Mouse (Mus musculus) forelimb bud, embryonic 11.5 days (tissue): ENCODE measurements around the gene Pttg1ip.

Experiments
- DNase-seq: peaks from one replicate; pipeline ENCODE4 v3.0.0-alpha.2; 2012; ENCODE audit warnings: low read depth, low spot score

Pttg1ip gene

DNA sequence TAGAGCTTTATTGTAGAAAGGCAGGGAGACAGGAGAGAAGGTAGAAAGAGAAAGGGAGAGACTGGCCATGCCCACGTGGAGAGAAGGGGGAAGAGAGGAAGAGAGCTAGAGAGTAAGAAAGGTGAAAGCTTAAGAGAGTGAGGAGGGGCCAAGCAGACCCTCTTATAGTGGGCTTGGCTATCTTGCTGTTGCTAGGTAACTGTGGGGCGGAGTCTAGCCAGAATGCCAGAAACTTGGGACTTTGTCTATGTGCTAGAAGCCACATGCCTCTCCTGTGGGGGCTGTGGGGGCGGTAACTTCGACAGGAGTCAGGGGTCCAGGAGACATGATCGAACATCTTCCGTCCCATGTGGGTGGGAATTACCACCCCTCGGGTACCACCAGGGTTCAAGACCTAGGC is 12.0 kb upstream of the Pttg1ip start:
- no peak for DNase-seq

DNA sequence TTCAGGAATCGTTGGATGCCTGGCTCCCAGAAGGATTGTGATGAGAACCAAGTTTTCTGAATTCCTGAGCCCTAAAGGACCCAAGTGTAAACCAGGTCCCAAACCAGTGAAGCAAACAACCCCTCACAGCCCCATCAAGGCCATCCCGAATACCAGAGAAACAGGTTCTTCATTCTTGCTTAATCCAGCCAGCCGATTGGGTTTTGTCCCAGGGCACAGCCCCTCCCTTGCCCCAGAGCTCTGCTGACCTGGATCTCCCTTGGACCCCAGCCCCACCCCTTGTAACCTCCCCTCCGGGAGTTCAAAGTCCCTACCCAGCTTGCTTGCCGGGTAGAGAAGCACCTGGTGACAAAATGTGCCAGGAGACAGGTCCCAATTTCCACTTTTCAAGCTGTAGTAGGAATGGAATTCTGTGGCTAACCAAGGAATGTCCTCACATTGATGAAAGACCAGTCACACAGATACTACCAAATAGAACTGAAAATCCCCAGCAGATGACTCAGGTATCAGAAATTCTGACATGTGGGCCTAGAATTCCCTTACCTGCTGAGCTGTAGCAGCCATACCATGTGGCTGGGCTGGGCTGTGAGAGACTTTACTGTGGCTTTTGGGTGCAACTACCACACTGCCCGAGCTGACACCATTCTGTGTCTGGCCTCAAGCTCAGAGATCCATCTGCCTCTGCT is 11.4 kb upstream of the Pttg1ip start:
- no peak for DNase-seq

DNA sequence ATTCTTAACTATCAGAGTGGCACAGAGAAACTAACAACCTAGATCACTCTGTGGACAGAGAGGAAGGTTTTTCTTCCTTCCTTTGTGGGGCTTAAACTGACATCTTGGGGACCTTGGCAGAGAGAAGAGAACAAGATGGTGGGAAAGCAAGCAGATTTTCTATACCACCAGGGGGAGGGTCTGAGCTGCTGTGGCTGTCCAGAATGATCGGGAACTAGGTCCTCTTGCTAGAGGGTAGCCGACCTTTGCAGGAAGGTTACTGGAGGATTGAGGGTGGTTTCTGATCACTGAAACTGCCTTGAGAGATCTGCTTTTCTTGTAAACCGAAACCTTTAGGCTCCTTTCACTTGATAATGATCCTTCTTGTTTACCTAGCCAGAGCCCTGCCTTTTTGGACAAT is 9.3 kb upstream of the Pttg1ip start:
- DNase-seq, result no peak

DNA sequence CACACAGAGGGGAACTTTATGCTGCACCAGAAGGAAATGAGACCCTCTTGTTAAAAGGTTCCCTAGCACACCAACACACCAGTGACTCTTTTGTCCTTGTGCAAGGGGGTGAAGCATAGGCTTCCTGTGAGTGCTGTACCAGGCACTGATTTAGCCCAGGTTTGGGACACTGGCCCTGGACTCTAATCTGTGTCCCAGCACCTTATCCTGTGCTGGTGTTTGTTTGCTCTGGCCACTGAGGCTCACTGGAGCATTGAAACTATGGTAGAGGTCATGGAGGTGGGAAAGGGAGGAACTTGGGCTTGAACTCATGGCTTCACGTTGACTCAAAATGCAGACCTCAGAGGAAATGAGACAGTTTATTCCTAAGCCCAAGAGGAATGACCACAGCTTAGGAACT is 8.4 kb upstream of the Pttg1ip start:
- DNase-seq, result no peak

DNA sequence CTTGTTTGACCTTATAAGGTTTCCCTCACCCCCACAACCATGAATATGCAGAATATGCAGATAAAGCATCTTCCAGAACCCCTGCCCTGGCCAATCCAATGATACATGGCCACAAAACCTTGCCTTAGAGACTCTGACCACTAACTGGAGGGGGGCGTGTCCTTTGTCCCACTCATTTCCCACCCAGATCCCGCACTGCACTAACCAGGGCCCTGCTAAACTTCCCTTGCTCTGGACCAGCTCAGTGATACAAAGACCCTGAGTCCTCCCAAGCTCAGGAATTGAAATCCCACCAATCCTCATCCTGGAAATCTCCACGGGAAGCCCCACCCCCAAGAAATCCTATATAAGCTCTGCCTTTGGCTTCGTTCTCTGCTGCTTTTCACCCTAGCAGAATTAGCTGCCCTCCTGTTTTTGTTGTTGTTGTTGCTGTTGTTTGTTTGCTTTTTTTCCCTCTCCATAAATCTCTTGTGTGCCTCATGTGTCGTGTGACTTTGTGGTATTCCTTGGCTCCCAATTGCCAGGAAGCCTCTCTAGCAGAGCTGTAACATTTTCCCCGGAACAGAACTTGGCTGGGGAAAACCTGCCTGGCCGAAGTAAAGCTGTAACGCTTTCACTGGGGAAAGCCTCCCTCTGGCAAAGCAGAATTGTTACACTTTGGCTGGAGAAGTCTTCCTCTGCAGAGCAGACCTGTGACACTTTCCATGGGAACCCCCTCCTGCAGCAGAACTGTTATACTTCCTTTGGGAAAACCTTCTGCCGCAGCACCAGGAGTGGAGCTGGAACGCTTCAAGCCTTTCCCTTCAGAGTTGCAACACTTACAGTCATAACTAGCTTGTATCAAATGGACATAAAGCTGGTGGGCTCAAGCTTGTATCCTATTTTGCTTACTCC is 1.2 kb upstream of the Pttg1ip start:
- no peak for DNase-seq

DNA sequence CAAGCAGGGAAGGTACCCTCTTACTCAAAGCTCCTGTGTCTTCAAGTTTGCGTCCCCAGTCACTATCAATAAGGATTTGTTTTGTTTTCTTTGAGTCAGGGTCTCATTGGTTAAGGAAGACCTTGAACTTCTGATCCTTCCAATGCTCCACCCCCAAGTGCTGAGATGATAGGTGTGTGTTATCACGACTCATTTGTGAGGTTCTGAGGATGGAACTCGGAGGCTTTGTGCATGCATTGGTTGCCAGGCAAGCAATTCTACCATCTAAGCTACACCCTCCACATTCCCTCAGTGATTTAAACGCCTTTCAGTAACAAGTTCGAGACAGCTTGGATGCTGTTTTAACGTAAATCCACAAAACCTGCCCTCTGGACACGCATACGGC is 505 bp upstream of the Pttg1ip start:
- no peak for DNase-seq

DNA sequence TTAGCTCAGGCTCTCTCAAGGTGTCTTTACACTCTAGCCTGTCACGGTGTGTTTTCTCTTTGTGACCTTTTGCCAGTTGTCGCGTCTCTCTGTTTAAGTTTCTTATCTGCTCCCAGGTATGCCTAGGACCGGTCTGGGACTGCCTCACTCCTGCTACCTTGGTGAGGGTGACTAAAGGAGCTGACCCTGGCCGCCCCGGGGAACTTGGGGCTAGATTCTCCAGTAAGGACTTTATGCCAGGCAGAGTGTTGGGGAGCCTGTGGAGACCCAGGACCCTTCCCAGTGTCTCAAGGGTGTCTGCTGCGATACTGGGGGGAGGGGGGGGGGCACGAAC is 732 bp downstream of the Pttg1ip start:
- no peak for DNase-seq

DNA sequence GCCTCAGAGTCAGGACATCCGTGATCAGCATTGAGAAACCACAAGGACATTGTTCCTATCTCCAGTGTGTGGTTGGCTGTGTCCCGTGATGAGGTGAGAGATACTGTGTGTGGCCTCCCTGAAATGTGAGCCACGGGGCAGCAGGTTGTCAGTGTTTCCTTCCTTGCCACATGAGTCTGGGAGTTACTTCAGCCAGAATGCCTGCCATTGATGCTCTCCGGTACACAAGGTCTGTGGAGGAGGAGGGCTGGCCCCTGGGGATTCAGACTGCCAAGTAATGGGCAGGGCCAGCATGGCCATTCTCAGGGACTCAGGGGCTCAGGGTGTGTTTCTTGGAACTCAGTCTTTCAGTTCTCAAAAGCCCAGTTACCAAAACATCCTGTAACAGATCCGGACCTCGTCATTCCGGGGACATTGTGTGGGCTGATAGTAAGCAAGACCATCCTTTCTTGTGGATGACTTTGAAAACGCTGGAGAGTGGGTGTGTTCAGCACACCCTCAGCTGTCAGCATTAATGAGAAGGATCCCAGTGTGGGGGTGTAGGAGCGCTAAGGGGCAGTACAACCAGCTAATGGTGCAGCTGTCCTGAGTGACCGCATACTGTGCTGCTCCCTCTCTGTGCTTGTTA is 2.4 kb downstream of the Pttg1ip start:
- no peak for DNase-seq

DNA sequence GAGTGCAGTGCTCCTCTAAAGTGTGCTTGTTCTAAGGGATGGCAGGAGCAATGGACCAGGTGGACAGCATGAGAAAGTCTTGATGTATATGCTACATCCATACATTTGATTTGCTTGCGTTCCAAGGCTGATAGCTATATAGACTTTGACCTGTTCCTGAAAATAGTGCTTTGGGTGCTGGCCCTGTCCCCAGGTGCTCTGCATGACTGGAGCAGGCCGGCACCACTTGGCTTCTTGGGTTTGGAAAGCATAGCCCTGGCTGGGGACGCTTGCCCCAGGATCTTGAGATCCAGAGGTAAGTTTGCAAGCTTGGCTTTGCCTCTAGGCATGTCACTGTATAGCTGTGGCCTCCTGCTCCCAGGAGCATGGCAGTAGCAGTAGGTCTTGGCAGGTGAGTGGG is 5.1 kb downstream of the Pttg1ip start:
- no peak for DNase-seq

DNA sequence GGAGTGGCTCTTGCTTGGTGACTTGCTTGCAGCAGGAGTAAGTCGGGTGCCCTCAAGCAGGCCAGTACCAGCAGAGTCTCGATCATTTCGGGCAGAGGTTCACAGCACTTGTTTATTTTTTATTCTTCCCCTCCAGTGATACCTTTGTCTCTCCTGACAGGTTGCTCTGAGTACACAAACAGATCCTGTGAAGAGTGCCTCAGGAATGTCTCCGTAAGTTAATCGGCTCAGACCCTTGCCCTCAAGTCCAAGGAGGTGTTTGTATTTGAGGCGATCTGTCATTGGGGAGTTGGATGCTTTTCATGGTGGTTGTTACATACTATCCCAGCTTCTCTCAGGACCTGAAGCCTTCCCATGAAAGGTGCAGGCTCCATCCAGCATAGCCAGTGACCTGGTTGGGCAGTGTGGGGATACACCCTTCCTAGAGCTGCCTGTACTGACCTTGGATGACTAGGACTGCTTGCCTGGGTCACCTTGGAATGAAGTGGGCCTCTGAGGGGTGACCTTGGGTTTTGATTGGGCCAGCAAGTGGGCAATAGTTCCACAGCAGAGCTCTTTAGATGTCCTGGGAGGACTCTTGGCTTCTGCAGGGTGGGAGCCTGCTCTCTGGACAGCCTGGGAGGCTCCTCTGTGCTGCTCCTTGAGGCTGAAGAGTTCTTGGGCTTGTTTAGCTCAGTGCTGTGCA is 5.7 kb downstream of the Pttg1ip start:
- no peak for DNase-seq

DNA sequence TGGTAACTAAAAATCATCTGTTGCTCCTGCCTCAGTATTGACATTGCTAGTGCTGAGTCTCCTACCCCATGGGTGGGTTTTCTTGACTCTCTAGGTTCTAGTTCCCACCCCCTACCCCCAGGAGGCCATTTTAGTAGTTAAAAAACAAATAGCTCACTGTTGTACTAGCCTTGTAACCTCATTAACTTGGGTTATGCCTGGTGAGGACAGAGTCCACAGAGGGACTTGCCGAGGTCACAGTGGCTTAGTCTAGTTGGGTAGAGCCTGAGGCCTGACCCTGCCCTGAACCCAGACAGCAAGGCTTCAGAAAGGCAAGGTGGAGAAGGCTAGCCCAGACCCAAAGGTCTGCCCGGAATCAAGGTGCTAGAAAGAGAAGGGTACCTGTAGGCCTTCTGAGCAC is 6.5 kb downstream of the Pttg1ip start:
- DNase-seq, result no peak

DNA sequence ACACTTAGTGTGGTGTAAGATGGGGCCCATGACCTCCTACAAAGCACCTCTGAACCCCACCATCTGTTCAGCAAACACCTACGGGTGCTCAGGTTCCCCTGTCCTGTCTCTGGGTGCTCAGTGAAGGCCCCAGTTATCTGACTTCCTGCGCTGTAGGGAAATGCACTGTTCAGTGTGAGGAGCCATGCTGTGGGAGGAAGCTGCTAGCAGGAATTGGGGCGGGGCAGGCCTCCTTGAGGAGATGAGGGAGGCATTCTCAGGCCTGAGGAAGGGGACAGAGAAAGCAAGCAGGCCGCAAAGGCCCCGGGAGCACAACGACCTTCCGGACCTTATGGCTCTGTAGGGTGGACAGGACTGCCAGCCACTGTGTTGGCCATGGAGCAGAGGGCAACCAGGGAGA is 7.6 kb downstream of the Pttg1ip start:
- DNase-seq, result no peak

DNA sequence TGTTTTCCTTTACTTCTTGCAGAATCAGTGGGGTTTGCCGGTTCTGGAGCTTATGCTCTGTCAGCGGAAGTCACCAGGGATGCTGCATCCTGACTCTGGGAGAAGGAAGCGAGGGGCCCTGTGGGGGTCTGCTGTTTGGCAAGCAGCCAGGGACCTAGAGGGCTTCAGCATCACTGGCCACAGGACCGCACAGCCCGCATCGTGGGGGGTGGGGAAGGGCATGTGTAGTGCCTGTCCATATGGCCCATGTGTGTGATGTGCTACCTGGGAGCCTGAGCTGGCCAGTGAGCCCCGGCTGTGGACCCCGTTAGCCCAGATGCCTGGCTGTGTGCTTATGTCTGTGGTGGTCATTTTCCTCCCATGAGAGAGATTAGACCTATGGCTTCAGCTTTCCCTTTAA is 8.2 kb downstream of the Pttg1ip start:
- no peak for DNase-seq

DNA sequence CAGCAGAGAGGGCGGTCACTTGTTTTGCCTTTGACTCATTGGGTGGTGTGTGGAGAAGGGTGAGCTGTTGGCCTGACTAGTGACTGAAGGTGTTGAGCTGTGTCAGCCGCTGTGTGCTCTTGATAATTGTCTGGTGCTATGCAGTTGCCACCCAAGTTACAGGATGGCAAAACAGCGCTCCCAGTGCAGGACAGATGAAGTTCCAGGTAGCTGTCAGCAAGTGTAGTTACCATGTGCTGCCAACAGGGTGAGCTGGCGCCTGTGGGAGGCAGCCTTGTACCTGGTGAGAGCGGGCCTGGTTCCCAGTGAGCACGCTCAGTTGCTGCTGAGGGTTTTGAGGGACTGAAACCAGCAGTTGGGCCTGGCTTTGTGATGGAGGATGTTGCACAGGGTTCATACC is 9.3 kb downstream of the Pttg1ip start:
- DNase-seq, result peak; percentile 69

DNA sequence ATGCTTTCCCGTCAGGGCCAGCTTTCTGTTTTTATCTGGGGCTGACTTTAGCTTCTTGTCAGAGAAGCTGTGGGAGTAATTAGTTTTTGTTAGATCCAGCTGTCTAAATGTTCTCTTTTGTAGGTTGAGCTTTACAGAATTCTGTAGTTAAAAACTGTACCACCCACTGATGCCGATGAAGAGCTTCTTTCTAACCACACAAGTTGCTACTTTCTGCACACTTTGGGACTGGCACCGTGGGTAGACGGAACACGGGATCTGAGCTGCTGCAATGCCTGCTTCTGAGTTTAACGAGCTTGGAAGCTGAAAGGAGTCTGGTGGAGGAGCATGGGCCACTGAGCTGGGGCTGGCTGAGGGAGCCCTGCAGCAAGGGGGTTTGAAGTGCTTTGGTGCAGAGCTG is 10.0 kb downstream of the Pttg1ip start:
- DNase-seq, result no peak

DNA sequence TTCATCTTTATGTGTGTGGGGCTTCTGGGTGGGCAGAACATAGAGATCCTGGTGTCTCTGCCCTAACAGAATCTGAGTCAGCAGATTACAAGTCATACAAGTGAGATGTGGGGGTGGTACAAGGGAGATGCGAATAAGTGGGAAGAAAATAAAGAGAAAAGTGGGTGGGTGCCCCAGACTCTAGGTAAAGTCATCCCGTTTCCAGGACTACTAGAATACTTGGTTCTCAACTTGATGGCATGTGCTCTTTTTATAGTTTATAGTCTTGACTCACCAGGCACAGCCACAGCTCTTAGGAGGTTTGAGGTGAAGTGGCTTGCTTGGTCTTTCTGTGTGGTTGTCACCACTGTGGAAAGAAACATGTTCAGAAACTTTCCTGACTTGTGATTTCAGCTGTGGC is 14.5 kb downstream of the Pttg1ip start:
- no peak for DNase-seq

DNA sequence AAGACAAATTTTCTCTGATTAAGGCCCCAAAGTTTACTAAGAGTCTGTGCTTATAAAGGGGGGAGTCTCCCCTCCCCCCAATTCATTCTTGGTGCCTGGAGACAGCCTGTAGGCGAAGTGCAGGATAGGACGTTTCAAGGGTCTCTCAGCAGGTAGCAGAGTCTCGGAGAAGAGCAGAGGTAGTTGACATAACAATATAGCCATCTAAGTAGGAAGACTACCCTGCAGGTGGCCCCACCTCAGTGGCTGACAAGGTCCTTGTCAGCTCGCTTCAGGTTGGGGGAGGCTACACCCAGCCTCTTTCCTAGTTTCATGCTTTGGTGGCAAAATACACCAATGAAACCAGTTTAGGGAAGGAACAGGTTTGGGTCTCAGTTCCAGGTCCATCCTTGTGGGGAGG is 21.5 kb downstream of the Pttg1ip start:
- DNase-seq, result no peak

DNA sequence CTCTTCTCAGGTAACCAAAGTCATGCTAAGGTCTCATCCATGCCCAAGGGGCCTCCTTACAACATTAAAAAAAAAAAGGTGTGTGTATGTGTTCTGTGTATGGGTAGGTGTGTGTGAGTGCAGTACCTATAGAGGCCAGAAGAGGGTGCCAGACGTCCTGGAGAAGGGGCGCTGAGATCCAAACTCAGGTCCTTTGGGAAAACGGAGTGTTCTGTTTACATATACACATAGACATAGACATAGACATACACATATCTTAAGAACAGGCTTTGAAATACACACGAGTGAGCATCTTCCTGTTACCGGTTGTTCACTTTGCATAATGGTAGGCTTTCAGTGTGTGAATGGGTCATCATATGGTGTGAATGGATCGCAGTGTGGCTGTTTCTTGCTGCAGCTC is 22.6 kb downstream of the Pttg1ip start:
- DNase-seq, result no peak

DNA sequence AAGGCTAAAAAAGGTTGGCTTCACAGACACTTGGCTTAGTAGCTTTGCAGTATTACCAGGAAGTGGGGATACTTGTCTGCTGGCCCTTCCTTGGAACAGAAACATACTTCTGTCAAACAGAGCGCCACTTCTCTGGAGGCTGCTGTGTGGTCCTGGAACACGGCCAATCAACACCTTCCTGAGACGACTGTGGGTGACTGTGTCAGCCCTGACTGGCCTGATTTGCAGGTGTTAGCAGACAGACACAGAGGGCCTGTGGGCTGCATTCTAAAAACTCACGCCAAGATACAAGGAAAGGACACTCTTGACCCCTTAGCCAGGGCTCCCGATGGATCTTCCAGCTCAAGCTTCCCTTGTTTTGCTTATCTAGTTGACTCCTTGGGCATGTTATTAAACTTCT is 23.4 kb downstream of the Pttg1ip start:
- no peak for DNase-seq

DNA sequence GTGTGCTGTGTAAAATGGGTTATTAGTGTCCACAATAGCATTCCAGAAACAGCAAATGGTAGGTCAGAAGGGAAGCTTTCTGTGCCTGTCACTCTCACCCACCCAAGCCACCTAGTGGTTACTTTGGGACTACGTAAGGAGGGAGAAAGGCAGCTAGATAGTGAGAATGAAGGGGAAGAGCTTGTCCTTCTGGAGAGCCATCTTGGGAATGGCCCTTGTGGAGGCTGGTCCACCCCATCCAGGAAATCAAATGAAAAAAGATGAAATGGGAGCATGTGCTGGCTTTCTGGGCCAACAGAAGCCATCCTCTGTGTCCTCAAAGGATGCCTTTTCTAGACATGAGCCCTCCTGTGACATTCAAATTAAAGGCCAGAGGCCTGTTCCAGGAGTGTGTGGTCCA is 23.8 kb downstream of the Pttg1ip start:
- peak; percentile 46 for DNase-seq

DNA sequence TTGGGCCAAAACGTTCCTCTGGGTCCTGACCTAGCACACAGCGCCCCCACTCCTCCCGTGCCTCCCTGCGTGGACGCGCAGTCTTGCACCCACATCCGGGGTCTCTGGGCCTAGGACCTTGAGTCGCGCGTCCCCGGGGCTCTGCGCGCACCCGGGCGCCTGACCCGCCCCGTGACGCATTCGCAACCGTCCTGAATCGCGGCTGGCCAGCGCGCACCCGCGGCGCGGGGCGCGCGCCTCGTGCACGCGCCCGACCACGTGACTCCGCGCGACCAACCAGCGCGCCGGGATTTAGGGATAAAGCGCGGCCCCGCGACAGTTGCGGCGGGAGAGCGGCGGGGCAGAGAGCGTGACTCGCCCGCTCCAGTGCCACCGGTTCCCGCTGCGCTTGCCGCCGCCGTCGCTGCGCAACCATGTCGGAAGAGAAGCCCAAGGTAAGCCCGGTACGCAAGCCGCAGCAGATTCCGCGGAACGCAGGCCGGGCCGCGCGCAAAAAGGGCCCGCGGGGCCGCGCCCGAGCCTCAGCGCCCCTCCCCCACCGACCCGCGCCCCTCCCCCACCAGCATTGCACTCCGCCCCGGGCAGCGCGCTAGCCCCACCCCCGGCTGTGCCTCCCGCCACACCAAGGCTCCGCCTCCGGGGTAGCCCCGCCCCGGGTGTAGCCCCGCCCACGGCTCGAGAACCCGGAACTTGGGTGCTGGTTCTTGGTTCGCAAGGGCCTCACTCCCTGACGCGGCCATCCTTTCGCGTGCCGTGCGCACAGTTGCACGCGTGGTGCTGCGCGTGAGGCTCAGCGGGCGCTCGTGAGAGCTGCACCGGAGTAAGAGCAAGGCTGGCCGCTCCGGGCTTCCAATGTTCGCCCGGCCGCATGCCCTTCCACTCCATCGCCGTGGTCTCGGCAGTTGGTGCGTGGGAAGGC is 24.6 kb downstream of the Pttg1ip start, which contains the start of the genes Sumo3 and Gm49325:
TSS of gene Sumo3 (plus strand) at position 190 of the 919 bp plus-strand sequence.
TSS of gene Gm49325 (plus strand) at position 290 of the 919 bp plus-strand sequence.
- DNase-seq, result peak; percentile 88
